Mouse (Mus musculus): Measurements from ENCODE around the gene Olfr91. TPM values are rescaled to one million over a fixed set of nuclear protein-coding genes. Genes with fewer than 3 reads are reported as not detected.

Olfr91 gene
- polyA plus RNA-seq, 1 experiment from 2014 or later = not detected

DNA sequence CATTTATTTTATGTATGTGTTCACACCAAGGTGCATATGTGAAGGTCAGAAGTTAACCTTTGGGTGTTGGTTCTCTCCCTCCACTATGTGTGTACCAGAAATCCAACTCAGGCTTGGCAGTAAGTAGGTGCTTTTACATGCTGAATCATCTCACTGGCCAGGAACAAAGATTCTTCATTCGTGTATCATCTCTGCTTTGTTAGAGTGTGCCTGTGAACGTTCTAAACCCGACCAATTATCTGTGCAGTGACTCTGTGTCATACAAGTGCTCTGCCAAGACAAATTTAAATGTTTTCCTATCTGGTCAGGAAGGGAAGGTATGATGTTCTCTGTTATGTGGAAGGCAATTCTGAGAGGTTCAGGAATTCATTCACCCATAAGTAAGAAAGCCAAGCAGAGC, 36.6 kb downstream of the Olfr91 start:
- no peaks in the 10 kb centered on the region for H3K27me3 ChIP-seq
- no peak overlapping the region for H3K27ac ChIP-seq
- H3K4me2 ChIP-seq = no peak overlapping the region
- H3K36me3 ChIP-seq = peaks cover 31% of the 10 kb centered on the region; the same call in 1 of the 2 replicates
- no peaks in the 10 kb centered on the region for H3K4me1 ChIP-seq (replicated peaks)
- no peaks in the 10 kb centered on the region for H3K9me3 ChIP-seq (replicated peaks)
- WGBS = 77% methylated on average over 3 of the region's 3 CpGs
- ATAC-seq (replicated peaks; ENCODE audit: insufficient number of reproducible peaks, insufficient read depth, low FRiP score, low read depth) = no peak
- H3K4me3 ChIP-seq = no peak overlapping the region
- no peak overlapping the region for H3K9ac ChIP-seq

DNA sequence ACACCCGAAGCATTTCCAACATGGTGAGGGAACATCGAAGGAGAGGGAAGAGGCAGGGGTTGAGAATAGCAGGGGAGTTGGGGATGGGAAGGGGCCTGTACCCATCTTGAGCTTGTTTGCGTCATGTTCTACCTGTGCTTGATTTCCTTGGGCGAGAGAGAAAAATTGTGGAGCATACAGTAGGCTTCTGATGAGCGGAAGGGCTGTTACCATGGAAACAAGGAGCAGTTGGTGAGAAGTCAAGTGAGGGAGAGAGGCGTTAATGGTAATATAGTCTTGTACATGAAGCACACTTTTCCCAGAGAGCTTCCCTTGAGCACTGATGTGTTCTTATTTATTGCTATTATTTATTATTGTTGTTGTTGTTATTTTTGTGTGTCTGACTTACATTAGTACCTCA, 41.1 kb downstream of the Olfr91 start:
- no peak overlapping the region for H3K4me2 ChIP-seq
- no peaks in the 10 kb centered on the region for H3K27me3 ChIP-seq
- H3K36me3 ChIP-seq = peaks cover 21% of the 10 kb centered on the region; the same call in 1 of the 2 replicates
- H3K4me1 ChIP-seq (replicated peaks) = no peaks in the 10 kb centered on the region
- no peak for ATAC-seq (replicated peaks; ENCODE audit: insufficient number of reproducible peaks, insufficient read depth, low FRiP score, low read depth)
- no peaks in the 10 kb centered on the region for H3K9me3 ChIP-seq (replicated peaks)
- H3K9ac ChIP-seq = no peak overlapping the region
- WGBS = 85% methylated on average over 6 of the region's 6 CpGs
- no peak overlapping the region for H3K27ac ChIP-seq
- no peak overlapping the region for H3K4me3 ChIP-seq

DNA sequence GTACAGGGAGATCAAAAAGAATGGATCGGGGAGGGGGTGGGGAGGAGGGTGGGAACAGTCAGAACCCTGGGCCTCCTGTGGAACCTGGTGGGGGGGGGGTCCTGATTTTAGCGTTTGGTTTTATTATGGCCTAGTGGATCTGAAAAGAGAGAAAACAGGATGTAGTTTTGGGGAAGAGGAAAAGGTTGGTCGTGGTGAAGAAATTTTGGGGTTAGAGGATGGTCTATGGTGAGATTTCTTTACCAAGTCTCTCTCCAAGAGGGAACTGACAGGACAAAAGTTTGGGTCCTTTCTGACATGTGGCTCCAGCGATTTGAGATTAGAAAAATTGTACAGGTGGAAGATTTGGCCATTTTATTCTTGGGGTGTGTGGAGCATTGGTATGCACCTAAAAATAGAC, 46.3 kb downstream of the Olfr91 start:
- no peak overlapping the region for H3K4me2 ChIP-seq
- no peaks in the 10 kb centered on the region for H3K9me3 ChIP-seq (replicated peaks)

DNA sequence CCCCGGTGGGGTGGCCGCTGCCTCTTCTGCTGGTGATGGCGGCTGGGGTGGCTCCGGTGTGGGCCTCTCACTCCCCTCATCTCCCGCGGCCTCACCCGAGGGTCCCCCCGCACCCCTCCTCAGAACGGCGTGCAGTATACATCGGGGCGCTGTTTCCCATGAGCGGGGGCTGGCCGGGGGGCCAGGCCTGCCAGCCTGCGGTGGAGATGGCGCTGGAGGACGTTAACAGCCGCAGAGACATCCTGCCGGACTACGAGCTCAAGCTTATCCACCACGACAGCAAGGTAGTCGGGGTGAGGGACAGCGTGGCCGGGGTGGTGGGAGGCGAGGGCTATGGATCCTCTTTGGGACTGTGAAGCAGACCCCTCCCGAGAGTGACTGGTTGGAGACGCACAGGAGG, 47.2 kb downstream of the Olfr91 start:
- Histone ChIP-seq H3K4me1 (replicated peaks) (peaks cover 28% of the 10 kb centered on the region), H3K4me3 (peak overlapping the region; percentile 64), H3K4me2 (peak overlapping the region; percentile 95), H3K27ac (no peak overlapping the region), H3K27me3 (peaks cover 25% of the 10 kb centered on the region), H3K9ac (peak overlapping the region; percentile 61), H3K36me3 (peaks cover 5% of the 10 kb centered on the region; the same call in 1 of the 2 replicates), H3K9me3 (replicated peaks) (no peaks in the 10 kb centered on the region)
- WGBS = 7% methylated on average over 27 of the region's 27 CpGs
- no peak for ATAC-seq (replicated peaks; ENCODE audit: insufficient number of reproducible peaks, insufficient read depth, low FRiP score, low read depth)

More for the DNA sequence above, 46.3 kb downstream of the Olfr91 start:
- ATAC-seq (replicated peaks; ENCODE audit: insufficient number of reproducible peaks, insufficient read depth, low FRiP score, low read depth) = no peak
- Histone ChIP-seq H3K36me3 (peaks cover 11% of the 10 kb centered on the region; the same call in 1 of the 2 replicates), H3K4me3 (no peak overlapping the region), H3K9ac (no peak overlapping the region), H3K4me1 (replicated peaks) (peaks cover 26% of the 10 kb centered on the region), H3K27ac (no peak overlapping the region), H3K27me3 (peaks cover 25% of the 10 kb centered on the region)
- 51% methylated on average over 4 of the region's 4 CpGs for WGBS

DNA sequence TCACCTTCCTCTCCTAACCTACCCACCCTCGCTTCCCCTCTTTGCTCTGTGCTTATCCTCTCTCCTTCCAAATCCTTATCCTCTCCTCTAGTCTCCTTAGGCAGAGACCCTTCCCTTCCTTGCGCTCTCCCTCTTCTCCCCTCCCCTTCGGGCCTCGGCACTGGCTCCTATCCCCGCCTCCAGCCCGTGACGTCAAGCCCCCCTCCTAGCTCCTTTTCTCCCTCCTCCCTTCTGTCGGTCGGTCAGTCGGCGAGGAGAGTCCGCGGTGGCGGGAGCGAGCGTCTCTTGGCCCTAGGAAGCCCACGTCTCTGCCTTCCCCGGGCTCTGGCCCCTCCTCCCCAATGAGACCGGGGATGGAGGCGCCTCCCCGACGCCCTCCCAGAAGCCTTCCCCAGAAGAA, 47.7 kb downstream of the Olfr91 start:
- peak; percentile 44 for ATAC-seq (replicated peaks; ENCODE audit: insufficient number of reproducible peaks, insufficient read depth, low FRiP score, low read depth)
- Histone ChIP-seq H3K4me1 (replicated peaks) (peaks cover 31% of the 10 kb centered on the region), H3K4me3 (peak overlapping the region; percentile 64), H3K27ac (no peak overlapping the region), H3K9ac (peak overlapping the region; percentile 61), H3K27me3 (peaks cover 25% of the 10 kb centered on the region), H3K9me3 (replicated peaks) (no peaks in the 10 kb centered on the region), H3K4me2 (peak overlapping the region; percentile 95), H3K36me3 (peaks cover 5% of the 10 kb centered on the region; the same call in 1 of the 2 replicates)
- under 1% methylated on average over 20 of the region's 22 CpGs for WGBS

DNA sequence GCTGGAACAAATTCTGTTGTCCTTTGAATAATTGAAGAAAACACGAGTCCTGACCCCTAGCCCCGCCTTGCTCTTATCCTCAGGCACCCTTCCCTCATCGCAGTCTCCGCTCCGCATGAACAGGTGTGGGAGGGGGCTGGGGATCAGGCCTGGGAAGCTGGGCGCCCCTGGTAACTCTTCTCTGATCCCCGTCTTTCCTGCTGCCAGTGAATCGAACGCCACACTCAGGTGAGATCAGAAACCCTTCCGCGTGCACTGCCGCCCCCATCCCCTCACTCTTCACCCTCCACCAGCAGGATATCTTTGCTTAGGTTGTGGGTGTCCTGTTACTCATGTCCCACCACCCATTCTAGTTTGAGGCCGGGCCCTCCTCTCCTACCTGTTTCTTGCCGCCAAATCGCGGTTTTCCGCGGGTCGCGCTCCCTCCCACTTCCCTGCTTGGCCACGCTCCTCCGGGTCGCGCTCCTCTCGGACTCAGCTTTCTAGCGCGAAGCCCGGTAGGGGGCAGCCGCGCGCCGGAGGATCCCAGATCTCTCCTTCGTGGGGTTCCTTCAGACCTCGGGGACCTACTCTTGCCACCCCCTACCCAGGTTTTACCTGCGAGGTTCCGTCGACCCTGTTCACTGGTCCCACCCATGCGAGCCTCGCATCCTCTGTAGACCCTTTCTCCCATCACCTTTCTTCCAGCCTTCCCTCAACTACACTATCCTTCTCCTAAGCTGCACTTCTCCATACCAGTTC, 48.3 kb downstream of the Olfr91 start:
- H3K9me3 ChIP-seq (replicated peaks) = no peaks in the 10 kb centered on the region
- peaks cover 33% of the 10 kb centered on the region for H3K4me1 ChIP-seq (replicated peaks)
- 0 out of 2 replicates have a peak overlapping the region, but pooled peaks have one; percentile 36 for H3K27ac ChIP-seq
- H3K4me2 ChIP-seq = peak overlapping the region; percentile 95
- no peaks in the 10 kb centered on the region for H3K36me3 ChIP-seq
- H3K4me3 ChIP-seq = peak overlapping the region; percentile 64
- peak overlapping the region; percentile 61 for H3K9ac ChIP-seq
- H3K27me3 ChIP-seq = peaks cover 25% of the 10 kb centered on the region
- ATAC-seq (replicated peaks; ENCODE audit: insufficient number of reproducible peaks, insufficient read depth, low FRiP score, low read depth) = no peak
- 4% methylated on average over 39 of the region's 39 CpGs for WGBS

DNA sequence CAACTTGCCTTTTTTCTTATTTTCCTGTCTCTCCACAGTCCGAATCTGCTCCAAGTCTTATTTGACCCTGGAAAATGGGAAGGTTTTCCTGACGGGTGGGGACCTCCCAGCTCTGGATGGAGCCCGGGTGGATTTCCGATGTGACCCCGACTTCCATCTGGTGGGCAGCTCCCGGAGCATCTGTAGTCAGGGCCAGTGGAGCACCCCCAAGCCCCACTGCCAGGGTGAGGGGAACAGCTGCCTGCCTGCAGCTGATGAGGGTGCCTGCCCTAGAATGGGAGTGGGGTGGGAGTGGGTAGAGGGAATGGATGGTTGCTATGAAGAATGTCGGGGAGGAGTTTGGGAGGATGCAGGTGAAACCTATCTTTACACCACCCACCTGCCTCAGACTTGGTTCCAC, 49.7 kb downstream of the Olfr91 start:
- Histone ChIP-seq H3K27me3 (peaks cover 25% of the 10 kb centered on the region), H3K9ac (no peak overlapping the region), H3K4me1 (replicated peaks) (peaks cover 33% of the 10 kb centered on the region), H3K9me3 (replicated peaks) (no peaks in the 10 kb centered on the region), H3K4me2 (no peak overlapping the region), H3K36me3 (no peaks in the 10 kb centered on the region), H3K27ac (no peak overlapping the region), H3K4me3 (no peak overlapping the region)
- 67% methylated on average over 7 of the region's 7 CpGs for WGBS
- no peak for ATAC-seq (replicated peaks; ENCODE audit: insufficient number of reproducible peaks, insufficient read depth, low FRiP score, low read depth)

DNA sequence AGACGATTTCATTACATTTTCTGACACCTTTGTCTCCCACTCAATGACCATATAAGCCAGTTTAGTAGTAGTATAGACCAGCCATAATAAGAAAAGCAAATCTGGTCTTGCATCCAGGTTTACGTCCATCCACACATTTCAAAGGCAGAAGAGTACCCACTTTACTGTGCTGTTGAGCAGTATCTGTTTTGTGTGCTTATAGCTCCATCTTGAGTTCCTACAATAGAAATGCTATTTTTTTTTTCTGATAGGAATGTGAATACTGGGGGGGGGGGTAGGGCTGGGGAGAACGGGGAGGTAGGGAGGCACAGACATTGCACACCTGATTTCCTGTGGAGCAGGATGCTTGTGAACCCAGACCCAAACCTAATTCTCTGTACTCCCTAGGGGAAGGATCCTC, 50.1 kb downstream of the Olfr91 start:
- Histone ChIP-seq H3K36me3 (no peaks in the 10 kb centered on the region), H3K9ac (no peak overlapping the region), H3K27ac (no peak overlapping the region), H3K27me3 (peaks cover 25% of the 10 kb centered on the region), H3K4me3 (no peak overlapping the region), H3K4me1 (replicated peaks) (peaks cover 33% of the 10 kb centered on the region), H3K4me2 (no peak overlapping the region), H3K9me3 (replicated peaks) (no peaks in the 10 kb centered on the region)
- ATAC-seq (replicated peaks; ENCODE audit: insufficient number of reproducible peaks, insufficient read depth, low FRiP score, low read depth) = no peak
- WGBS = 23% methylated on average over 3 of the region's 3 CpGs

DNA sequence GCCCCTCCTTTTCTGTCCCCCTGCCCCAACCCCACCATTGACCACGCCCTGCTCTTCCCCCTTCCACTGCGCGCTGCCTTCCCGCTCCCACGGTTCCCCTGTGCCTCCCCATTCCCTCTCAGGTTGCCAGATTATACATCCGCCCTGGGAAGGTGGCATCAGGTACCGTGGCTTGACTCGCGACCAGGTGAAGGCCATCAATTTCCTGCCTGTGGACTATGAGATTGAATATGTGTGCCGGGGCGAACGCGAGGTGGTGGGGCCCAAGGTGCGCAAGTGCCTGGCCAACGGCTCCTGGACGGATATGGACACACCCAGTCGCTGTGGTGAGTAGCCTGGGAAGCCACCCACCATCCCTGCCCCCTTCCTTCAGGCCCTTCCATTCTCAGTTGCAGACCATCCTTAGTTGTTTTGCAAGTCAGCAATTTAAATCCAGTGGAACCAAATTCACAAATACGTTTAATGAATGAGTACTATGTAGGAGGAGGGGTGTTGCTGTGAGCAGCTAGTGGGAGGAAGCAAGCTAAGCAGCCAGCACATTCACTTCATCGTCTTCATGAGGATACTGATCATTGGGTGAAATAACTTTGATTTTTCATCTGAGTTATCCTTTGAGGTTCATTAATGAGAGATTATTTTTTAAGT, 50.6 kb downstream of the Olfr91 start:
- no peak overlapping the region for H3K9ac ChIP-seq
- peak overlapping the region; percentile 92 for H3K4me3 ChIP-seq

DNA sequence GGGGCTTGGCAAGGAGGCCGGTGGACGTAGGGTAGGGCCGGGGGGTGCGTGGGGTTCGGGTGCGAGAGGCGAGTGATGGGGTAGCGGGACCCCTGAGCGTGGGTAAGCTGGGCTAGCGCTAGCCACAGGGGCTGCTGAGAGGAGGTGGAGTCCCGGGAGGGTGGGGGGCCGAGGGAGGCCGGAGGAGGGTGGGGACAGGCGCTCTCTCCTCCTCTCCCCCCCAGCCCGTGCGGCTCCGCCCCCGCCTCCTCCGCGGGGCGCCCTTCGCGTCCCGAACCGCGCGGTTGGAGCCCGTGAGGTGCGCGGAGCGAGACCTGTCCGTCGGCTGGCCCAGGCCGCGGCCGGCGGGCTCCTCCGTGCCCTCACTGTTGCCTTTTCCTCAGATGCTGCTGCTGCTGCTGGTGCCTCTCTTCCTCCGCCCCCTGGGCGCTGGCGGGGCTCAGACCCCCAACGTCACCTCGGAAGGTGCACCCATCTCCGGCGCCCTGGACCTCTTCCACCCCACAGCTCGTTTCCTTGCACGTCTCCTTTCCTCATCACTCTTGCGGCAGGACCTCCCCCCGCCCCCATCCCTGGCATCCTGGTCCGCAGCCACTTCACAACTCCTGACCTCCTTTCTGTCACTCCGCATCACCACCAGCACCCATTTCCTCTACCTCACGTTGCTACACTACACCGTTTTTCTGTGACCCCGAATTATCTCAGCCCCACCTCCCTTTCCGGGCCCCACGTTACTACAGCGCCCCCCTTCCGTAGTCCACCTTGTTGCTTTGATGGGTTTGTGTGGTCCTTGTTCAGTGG, 51.6 kb downstream of the Olfr91 start:
- Histone ChIP-seq H3K4me1 (replicated peaks) (peaks cover 33% of the 10 kb centered on the region), H3K4me3 (peak overlapping the region; percentile 92), H3K9ac (peak overlapping the region; percentile 85), H3K27me3 (peaks cover 25% of the 10 kb centered on the region), H3K36me3 (no peaks in the 10 kb centered on the region), H3K27ac (peak overlapping the region; percentile 69), H3K4me2 (peak overlapping the region; percentile 97), H3K9me3 (replicated peaks) (no peaks in the 10 kb centered on the region)
- under 1% methylated on average over 49 of the region's 58 CpGs for WGBS
- peak; percentile 79 for ATAC-seq (replicated peaks; ENCODE audit: insufficient number of reproducible peaks, insufficient read depth, low FRiP score, low read depth)

More for the DNA sequence above, 50.6 kb downstream of the Olfr91 start:
- WGBS = 30% methylated on average over 19 of the region's 19 CpGs
- ATAC-seq (replicated peaks; ENCODE audit: insufficient number of reproducible peaks, insufficient read depth, low FRiP score, low read depth) = no peak
- Histone ChIP-seq H3K27me3 (peaks cover 25% of the 10 kb centered on the region), H3K27ac (no peak overlapping the region), H3K36me3 (no peaks in the 10 kb centered on the region), H3K9me3 (replicated peaks) (no peaks in the 10 kb centered on the region), H3K4me2 (peak overlapping the region; percentile 97), H3K4me1 (replicated peaks) (peaks cover 33% of the 10 kb centered on the region)
